Mouse (Mus musculus) forebrain, embryonic 16.5 days (tissue): ENCODE results near the gene Ubn1. TPM values are rescaled to one million over a fixed set of nuclear protein-coding genes. Genes with fewer than 3 reads are reported as not detected.

ENCODE experiments used
- ATAC-seq: fragments of 200-750 bp; cut with Nextera tagmentation; 2 replicates; pipeline ENCODE4 v1.8.0; 2017; ENCODE audit warnings: mild to moderate bottlenecking, moderate library complexity
- H3K27ac ChIP-seq: fragments of 300-500 bp; sonication (generic); 2 replicates; pipeline ENCODE4 v1.5.1; 2014; ENCODE audit warnings: low read length, control low read depth
- H3K27me3 ChIP-seq: fragments of 300-500 bp; sonication (generic); replicated peaks from 2 replicates; pipeline ENCODE4 v1.6.1; 2014; ENCODE audit warnings: low read length; ENCODE audit not compliant: control insufficient read depth, insufficient read depth
- H3K36me3 ChIP-seq: fragments of 300-500 bp; sonication (generic); 2 replicates; pipeline ENCODE4 v1.6.1; 2014; ENCODE audit not compliant: control insufficient read depth, insufficient read depth
- H3K4me1 ChIP-seq: fragments of 300-500 bp; sonication (generic); replicated peaks from 2 replicates; pipeline ENCODE4 v1.6.1; 2014; ENCODE audit warnings: low read length; ENCODE audit not compliant: control insufficient read depth, insufficient read depth
- H3K4me2 ChIP-seq: fragments of 300-500 bp; sonication (generic); 2 replicates; pipeline ENCODE4 v1.6.1; 2014; ENCODE audit warnings: mild to moderate bottlenecking, low read length, control low read depth
- H3K4me3 ChIP-seq: fragments of 300-500 bp; sonication (generic); replicated peaks from 2 replicates; pipeline ENCODE4 v1.5.1; 2014; ENCODE audit warnings: mild to moderate bottlenecking, low read length, control low read depth
- H3K9ac ChIP-seq: fragments of 300-500 bp; sonication (generic); replicated peaks from 2 replicates; pipeline ENCODE4 v1.6.1; 2014; ENCODE audit warnings: low read depth, low read length, control low read depth
- H3K9me3 ChIP-seq: fragments of 300-500 bp; sonication (generic); 2 replicates; pipeline ENCODE4 v1.6.1; 2016; ENCODE audit warnings: low read length; ENCODE audit not compliant: control insufficient read depth
- WGBS: fragments of 180-500 bp; shearing (Covaris S2); extraction: QIAGEN DNeasy Blood & Tissue Kit; methylation state at CpG from one replicate; pipeline ENCODE4 v1.1.7; 2014; 5-methylcytosine and 5-hydroxymethylcytosine counted together
- polyA plus RNA-seq: library from polyadenylated mRNA; unstranded; fragments of >200 nt; fragmentation: Nextera tagmentation; extraction: Ambion mirVana; gene quantifications from 2 replicates; pipeline ENCODE4 v1.2.1, GENCODE M21; 2015

Ubn1 gene
- polyA plus RNA-seq, 1 experiment from 2014 or later: 15.0 TPM

GRCm38 (mm10) chr16:5093285-5093684, 43.4 kb downstream of the Ubn1 start:
- no peaks in the 10 kb centered on the region for H3K4me1 ChIP-seq
- no peak for ATAC-seq
- H3K4me3 ChIP-seq: no peak overlapping the region
- H3K27ac ChIP-seq: no peak overlapping the region
- WGBS: 91% methylated on average over 5 of the region's 5 CpGs
- H3K9me3 ChIP-seq: no peaks in the 10 kb centered on the region
- no peak overlapping the region for H3K9ac ChIP-seq
- H3K4me2 ChIP-seq: no peak overlapping the region
- H3K36me3 ChIP-seq: no peaks in the 10 kb centered on the region
- H3K27me3 ChIP-seq: no peaks in the 10 kb centered on the region

- H3K4me1 ChIP-seq: no peaks in the 10 kb centered on the region
- H3K4me2 ChIP-seq: no peak overlapping the region
- H3K36me3 ChIP-seq: no peaks in the 10 kb centered on the region
- H3K4me3 ChIP-seq: no peak overlapping the region
- H3K27me3 ChIP-seq: no peaks in the 10 kb centered on the region
- H3K9me3 ChIP-seq: no peaks in the 10 kb centered on the region
- no peak overlapping the region for H3K9ac ChIP-seq
- 83% methylated on average over 8 of the region's 8 CpGs for WGBS
- no peak overlapping the region for H3K27ac ChIP-seq
- no peak for ATAC-seq
Measured at GRCm38 (mm10) chr16:5096504-5096903, 46.6 kb downstream of the Ubn1 start.

- H3K9ac ChIP-seq: no peak overlapping the region
- no peak for ATAC-seq
- no peak overlapping the region for H3K4me2 ChIP-seq
- H3K27ac ChIP-seq: no peak overlapping the region
- H3K9me3 ChIP-seq: no peaks in the 10 kb centered on the region
- no peak overlapping the region for H3K4me3 ChIP-seq
- H3K27me3 ChIP-seq: no peaks in the 10 kb centered on the region
- H3K36me3 ChIP-seq: no peaks in the 10 kb centered on the region
- 59% methylated on average over 6 of the region's 6 CpGs for WGBS
- H3K4me1 ChIP-seq: no peaks in the 10 kb centered on the region
Measured at GRCm38 (mm10) chr16:5101000-5101399, 51.1 kb downstream of the Ubn1 start.

- Histone ChIP-seq H3K9me3 (no peaks in the 10 kb centered on the region), H3K27me3 (no peaks in the 10 kb centered on the region), H3K27ac (no peak overlapping the region), H3K36me3 (no peaks in the 10 kb centered on the region), H3K4me2 (no peak overlapping the region), H3K4me3 (no peak overlapping the region), H3K9ac (no peak overlapping the region), H3K4me1 (peaks cover 8% of the 10 kb centered on the region)
- ATAC-seq: no peak
- 89% methylated on average over 7 of the region's 7 CpGs for whole genome bisulfite sequencing
Measured at GRCm38 (mm10) chr16:5109877-5110276, 60.0 kb downstream of the Ubn1 start.

- H3K4me2 ChIP-seq: no peak overlapping the region
- peaks cover 8% of the 10 kb centered on the region for H3K4me1 ChIP-seq
- 86% methylated on average over 3 of the region's 3 CpGs for WGBS
- H3K27ac ChIP-seq: no peak overlapping the region
- no peak overlapping the region for H3K4me3 ChIP-seq
- no peaks in the 10 kb centered on the region for H3K9me3 ChIP-seq
- H3K27me3 ChIP-seq: no peaks in the 10 kb centered on the region
- ATAC-seq: no peak
- no peaks in the 10 kb centered on the region for H3K36me3 ChIP-seq
- no peak overlapping the region for H3K9ac ChIP-seq
Measured at GRCm38 (mm10) chr16:5111021-5111420, 61.2 kb downstream of the Ubn1 start.

GRCm38 (mm10) chr16:5113002-5113550, 63.2 kb downstream of the Ubn1 start:
- Histone ChIP-seq H3K4me1 (peaks cover 8% of the 10 kb centered on the region), H3K4me3 (no peak overlapping the region), H3K27me3 (no peaks in the 10 kb centered on the region), H3K9me3 (no peaks in the 10 kb centered on the region), H3K27ac (no peak overlapping the region; the same call in 1 of the 2 replicates), H3K4me2 (no peak overlapping the region), H3K9ac (no peak overlapping the region), H3K36me3 (no peaks in the 10 kb centered on the region)
- no peak for ATAC-seq
- WGBS: 33% methylated on average over 4 of the region's 4 CpGs

GRCm38 (mm10) chr16:5113582-5113981, 63.7 kb downstream of the Ubn1 start:
- Histone ChIP-seq H3K9me3 (no peaks in the 10 kb centered on the region), H3K9ac (no peak overlapping the region), H3K4me1 (peaks cover 8% of the 10 kb centered on the region), H3K27ac (no peak overlapping the region), H3K4me2 (no peak overlapping the region), H3K36me3 (no peaks in the 10 kb centered on the region), H3K4me3 (no peak overlapping the region), H3K27me3 (no peaks in the 10 kb centered on the region)
- WGBS: 65% methylated on average over 2 of the region's 2 CpGs
- no peak for ATAC-seq

- H3K36me3 ChIP-seq: no peaks in the 10 kb centered on the region
- no peak overlapping the region for H3K4me3 ChIP-seq
- no peak overlapping the region for H3K4me2 ChIP-seq
- H3K9me3 ChIP-seq: no peaks in the 10 kb centered on the region
- H3K4me1 ChIP-seq: no peaks in the 10 kb centered on the region
- no peak for ATAC-seq
- WGBS: 82% methylated on average over 4 of the region's 4 CpGs
- no peak overlapping the region for H3K27ac ChIP-seq
- no peak overlapping the region for H3K9ac ChIP-seq
- 0 out of 2 replicates have a peak, but pooled peaks cover 2% of the 10 kb centered on the region for H3K27me3 ChIP-seq
Measured at GRCm38 (mm10) chr16:5119385-5119784, 69.5 kb downstream of the Ubn1 start.

- no peak for ATAC-seq
- no peaks in the 10 kb centered on the region for H3K4me1 ChIP-seq
- H3K4me3 ChIP-seq: no peak overlapping the region
- H3K9me3 ChIP-seq: no peaks in the 10 kb centered on the region
- H3K36me3 ChIP-seq: no peaks in the 10 kb centered on the region
- H3K4me2 ChIP-seq: no peak overlapping the region
- H3K9ac ChIP-seq: no peak overlapping the region
- H3K27me3 ChIP-seq: 0 out of 2 replicates have a peak, but pooled peaks cover 2% of the 10 kb centered on the region
- 76% methylated on average over 4 of the region's 4 CpGs for WGBS
- no peak overlapping the region for H3K27ac ChIP-seq
Measured at GRCm38 (mm10) chr16:5119845-5120244, 70.0 kb downstream of the Ubn1 start.

- H3K36me3 ChIP-seq: no peaks in the 10 kb centered on the region
- H3K9ac ChIP-seq: no peak overlapping the region
- no peak overlapping the region for H3K4me3 ChIP-seq
- no peak for ATAC-seq
- WGBS: 77% methylated on average over 6 of the region's 6 CpGs
- H3K4me2 ChIP-seq: no peak overlapping the region
- 0 out of 2 replicates have a peak, but pooled peaks cover 2% of the 10 kb centered on the region for H3K27me3 ChIP-seq
- no peaks in the 10 kb centered on the region for H3K4me1 ChIP-seq
- H3K27ac ChIP-seq: no peak overlapping the region
- H3K9me3 ChIP-seq: no peaks in the 10 kb centered on the region
Measured at GRCm38 (mm10) chr16:5123476-5123875, 73.6 kb downstream of the Ubn1 start.
